Mouse (Mus musculus) granulocyte monocyte progenitor cell, adult 5-6 weeks (primary cell): ENCODE measurements around the gene Clip2. TPM values are rescaled to one million over a fixed set of nuclear protein-coding genes. Genes with fewer than 3 reads are reported as not detected.

ENCODE experiments used
- ATAC-seq: replicated peaks from 2 replicates; pipeline ENCODE4 v1.8.0; 2016; ENCODE audit warnings: mild to moderate bottlenecking, moderate TSS enrichment, inconsistent platforms; ENCODE audit not compliant: poor library complexity, severe bottlenecking
- total RNA-seq, 2 experiments: library from RNA; stranded (forward) in 1 of 2; stranded (reverse) in 1 of 2; fragments of 200-712, 200-1000 nt in 1 of 2; fragments of >200 nt in 1 of 2; fragmentation: Nextera tagmentation in 1 of 2; gene quantifications; 2 replicates each; pipeline ENCODE4 v1.2.3; 2014 to 2017

Clip2 gene
- total RNA-seq, 2 experiments from 2014 or later, result 4.5 to 7.9 TPM

DNA sequence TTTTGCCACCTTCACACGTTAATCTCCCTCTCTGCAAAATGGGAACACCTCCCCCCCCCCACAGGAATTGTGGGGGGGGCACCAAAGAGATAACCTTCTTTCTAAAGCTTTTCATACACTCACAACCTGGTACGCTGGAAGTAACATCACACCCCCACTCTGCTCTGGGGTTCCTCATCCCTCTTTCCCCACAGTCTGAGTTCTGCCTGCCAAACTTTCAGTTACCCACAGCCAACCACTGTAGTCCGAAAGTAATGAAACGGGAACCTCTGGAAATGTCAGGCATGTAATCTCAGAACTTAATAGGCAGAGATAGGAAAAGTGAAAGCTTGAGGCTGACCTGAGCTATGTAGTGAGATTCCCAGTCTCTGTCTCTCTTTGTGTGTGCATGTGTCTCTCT lies 15.2 kb upstream of the Clip2 start:
- ATAC-seq, result peak; percentile 59

DNA sequence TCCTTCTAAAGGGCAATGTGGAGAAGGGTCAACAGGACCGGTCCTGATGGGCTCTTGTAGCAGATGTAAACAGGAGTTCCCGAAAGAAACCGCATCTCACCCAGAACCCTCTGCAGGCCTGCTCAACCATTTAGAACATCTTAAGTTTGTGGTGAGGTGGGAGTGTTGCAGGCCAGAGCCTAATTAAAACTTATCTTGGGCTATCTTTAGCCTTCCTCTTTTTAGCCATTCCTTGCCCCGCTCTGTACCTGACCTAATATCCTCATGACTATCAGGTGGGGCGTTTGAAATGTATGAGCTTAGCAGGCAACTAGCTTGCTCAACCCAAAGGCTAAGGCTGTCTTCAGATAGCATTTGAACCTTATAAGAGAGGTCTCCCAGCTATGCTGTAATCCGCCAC lies 13.5 kb upstream of the Clip2 start:
- ATAC-seq, result no peak

GRCm38 (mm10) chr5:134564272-134564671 lies 12.0 kb upstream of the Clip2 start:
- ATAC-seq, result no peak

- no peak for ATAC-seq
Measured at GRCm38 (mm10) chr5:134560450-134561171, 8.4 kb upstream of the Clip2 start.

DNA sequence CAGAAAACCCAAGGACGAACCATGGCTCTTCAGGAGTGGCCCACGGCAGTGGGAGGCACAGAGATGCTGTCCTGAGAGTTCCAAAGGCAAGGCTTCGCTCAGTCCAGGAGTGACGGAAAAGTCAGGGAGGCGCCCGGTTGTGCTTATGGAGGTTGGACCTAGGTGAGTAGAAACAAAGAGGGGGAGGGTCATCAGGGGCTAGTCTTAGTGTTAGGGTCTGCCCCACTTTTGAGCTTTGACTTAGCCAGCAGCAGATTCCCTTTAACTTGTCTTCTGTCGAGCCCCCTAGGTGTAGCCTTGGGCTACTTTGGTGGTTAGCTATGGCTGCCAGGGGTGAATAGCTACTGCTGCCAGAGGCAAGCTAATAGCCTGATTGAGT lies 7.8 kb upstream of the Clip2 start, which contains the start of gene Syna:
Syna (minus strand) TSS at position 101 of the 379 bp plus-strand sequence.
- ATAC-seq, result no peak

DNA sequence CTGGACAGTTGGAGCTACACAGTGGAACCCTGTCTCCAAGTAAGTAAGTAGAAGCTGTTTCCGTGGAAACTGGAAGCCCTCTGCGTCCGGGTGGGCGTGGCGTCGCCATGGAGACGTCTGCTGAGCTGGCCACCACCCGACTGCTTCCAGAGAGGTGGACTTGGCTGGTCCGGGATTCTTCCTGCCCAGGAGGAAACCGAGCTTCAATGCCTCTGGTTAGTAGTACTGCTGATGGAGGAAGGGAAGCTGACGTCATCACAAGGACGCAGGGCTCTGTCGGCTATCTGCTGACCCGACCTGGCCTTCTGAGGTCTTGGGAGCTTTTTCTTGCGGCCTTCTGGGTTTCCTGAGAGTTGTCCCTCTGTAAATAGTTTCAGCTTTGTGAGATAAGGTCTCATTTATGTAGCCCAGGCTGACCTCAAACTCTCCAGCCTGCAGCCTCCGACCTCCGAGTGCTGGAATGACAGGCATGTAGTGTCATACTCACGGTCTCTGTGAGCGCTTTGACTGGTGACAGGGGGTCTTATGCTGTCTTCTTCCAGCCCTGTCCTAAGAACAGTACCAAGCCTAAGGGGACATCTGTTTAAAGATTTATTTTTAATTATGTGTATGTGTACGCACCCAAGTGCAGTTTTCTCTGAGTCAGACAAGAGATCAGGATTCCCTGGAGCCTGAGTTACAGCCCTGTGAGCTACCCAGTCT lies 3.4 kb upstream of the Clip2 start:
- ATAC-seq, result peak; percentile 36

GRCm38 (mm10) chr5:134553951-134554546 lies 1.8 kb upstream of the Clip2 start:
- ATAC-seq, result no peak

DNA sequence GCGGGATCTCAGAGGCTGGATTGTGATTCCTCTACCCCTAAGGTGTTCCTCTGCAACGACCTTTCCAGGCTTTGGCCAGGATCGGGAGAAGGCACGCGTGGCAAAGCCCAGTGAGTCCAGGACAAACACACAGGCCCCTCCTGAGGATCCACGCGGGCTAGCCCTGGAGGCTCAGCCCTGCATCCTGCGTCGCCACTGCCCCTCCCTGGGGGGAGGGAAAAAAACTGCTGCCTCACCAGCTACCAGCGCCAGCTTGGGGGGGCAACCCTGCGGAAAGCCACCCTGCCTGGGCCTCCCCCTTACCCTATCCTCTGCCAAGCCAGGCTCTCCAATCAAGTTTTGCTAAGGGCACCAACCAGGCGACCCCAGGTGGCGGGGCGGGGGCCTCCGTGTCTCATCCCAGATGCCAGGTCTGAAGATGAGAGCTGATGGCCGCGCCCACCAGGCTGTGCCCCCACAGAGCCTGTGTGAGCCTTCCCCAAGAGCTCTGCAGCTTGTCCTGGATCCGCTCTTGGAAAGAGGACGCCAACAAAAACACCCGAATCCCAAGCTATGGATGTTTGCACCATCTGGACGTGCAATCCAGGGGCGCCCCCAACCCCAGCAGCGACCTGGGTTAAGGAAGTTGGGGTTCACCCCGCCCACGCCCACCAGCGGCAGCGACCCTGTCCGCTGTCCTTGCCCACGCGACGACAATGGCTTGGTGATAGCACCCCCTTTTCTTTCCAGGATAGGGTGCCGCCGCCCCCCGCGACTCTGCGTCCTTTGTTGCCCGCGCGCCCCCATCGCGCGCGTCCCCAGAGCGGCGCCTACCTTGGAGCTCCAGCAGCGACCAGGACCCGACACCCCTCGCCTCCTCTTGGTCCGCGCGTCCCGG lies 763 bp downstream of the Clip2 start:
- peak; percentile 18 for ATAC-seq

DNA sequence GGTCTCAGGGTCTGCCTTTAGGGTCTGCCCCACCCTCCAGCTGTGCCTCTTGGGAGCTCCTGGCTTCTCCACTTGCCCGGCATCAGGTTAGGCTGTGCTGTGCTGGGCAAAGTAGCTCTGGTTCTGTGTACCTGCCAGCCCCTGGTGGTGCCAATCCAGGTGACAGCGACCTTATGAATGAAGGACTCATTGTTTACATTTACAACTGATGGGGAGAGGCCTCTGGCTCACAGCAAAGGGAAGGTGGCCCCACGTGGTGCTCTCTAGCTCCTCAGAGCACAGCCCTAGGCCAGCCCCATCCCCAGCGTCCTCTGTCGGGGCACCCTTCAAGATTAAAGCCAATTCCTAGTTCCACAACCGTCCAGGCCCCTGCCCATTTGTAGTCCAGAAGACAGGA lies 1.4 kb downstream of the Clip2 start:
- ATAC-seq, result no peak

DNA sequence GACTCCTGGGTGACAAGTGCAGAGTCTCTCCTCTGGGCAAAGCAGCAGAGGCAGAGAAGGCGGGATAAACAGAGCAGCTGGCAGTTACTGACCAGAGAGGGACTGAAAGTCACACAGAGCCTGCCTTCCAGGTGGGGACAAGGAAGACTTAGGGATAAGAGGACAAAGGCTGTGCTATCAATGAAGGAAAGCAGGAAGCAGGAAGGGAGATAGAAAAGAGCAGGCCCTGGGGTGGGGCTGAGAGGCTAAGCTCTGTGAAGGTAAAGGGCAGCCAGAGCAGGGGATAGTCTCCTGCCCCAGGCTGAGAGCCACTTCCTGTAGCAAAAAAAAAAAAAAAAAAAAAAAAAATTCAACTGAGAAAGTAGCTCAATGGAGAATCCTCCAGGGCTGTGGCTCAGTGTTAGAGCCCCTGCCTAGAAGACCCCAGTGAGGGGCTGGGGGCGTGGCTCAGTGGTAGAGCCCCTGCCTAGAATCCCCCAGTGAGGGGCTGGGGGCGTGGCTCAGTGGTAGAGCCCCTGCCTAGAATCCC lies 2.5 kb downstream of the Clip2 start:
- ATAC-seq, result no peak

- ATAC-seq, result no peak
Measured at GRCm38 (mm10) chr5:134548306-134548705, 3.9 kb downstream of the Clip2 start.

- ATAC-seq, result no peak
Measured at GRCm38 (mm10) chr5:134546790-134547189, 5.4 kb downstream of the Clip2 start.

GRCm38 (mm10) chr5:134545242-134545629 lies 7.0 kb downstream of the Clip2 start:
- ATAC-seq, result no peak; the same call in 1 of the 2 replicates

- no peak for ATAC-seq
Measured at GRCm38 (mm10) chr5:134544516-134545241, 7.6 kb downstream of the Clip2 start.

DNA sequence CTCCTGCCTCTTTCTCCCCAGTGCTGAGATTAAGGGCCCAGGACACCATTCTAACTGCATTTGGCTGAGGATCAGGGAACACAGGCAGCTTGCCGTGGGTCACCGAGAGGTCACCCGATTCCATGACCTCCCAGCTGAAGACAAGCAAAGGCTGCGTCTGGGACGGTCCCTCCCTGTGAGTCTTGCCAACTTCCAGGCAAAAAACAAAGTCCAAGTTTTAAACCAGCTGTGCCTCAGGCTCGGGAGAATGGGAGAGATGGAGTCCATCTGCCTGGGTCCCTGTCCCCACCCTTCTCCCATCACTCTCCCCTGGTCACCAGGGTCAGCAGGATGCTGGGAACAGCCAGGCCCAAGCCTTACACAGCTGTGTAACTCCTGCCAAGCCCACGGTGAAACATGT lies 10.6 kb downstream of the Clip2 start:
- no peak for ATAC-seq

DNA sequence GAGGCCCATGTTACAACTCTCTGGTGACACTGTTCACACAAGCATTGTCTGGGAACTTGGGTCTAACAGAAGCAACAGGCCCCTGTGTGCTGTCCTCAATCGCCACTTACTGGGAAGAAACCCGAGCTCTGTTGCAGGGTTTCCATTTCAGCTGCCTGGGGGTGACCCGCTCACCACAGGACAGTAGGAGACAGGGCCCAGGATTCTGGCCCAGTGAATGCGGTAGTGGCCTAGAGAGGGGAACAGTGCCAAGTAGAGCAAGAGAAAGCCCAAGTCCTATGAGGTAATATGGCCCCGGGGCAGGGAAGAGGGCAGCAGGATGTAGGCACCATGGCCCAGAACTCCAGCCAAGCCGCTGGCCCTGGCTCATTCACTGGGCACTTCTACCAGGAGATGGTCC lies 11.4 kb downstream of the Clip2 start:
- ATAC-seq, result no peak

GRCm38 (mm10) chr5:134539891-134540290 lies 12.3 kb downstream of the Clip2 start:
- peak; percentile 80 for ATAC-seq

- ATAC-seq, result no peak
Measured at GRCm38 (mm10) chr5:134536036-134536435, 16.2 kb downstream of the Clip2 start.

DNA sequence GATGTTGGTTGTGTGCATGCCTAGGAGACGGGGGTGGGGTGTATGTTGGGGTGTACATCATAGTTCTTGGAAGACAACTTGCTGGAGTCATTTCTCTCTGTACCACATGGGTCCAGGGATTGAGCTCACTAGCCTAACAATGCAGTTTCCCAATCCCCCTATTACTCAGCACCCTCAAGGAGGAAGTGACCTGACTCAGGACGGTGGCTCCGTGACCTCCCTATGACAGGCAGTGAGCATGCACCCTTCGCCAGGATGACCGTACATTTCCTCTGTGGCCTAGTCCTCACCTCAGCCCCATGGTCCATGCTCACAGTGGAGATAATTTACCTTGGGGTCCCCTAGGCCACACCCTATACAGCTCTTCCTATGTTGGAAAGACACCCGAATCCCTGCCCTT lies 19.8 kb downstream of the Clip2 start:
- peak; percentile 99 for ATAC-seq

DNA sequence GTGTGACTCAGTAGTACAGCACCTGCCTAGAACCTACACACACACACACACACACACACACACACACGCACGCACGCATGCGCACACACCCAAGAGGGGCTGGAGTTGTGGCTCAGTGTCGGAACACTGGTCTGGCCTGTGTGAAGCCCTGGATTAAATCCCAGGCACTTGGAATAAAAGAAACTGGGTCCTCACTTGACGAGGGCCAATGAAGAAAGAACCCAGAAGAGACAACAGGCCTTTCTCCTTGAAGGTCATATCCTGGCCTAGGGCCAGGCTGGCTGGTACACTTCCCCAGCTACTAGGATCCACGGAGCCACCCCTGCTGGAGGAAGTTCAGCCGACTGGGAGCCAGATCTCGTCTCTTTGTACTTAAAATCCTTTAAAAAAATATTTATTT lies 20.6 kb downstream of the Clip2 start:
- no peak for ATAC-seq
